Mouse (Mus musculus): ENCODE measurements around the gene Olfr287. TPM values are rescaled to one million over a fixed set of nuclear protein-coding genes. Genes with fewer than 3 reads are reported as not detected.

The Olfr287 gene
- polyA plus RNA-seq, 1 experiment from 2014 or later = not detected

DNA sequence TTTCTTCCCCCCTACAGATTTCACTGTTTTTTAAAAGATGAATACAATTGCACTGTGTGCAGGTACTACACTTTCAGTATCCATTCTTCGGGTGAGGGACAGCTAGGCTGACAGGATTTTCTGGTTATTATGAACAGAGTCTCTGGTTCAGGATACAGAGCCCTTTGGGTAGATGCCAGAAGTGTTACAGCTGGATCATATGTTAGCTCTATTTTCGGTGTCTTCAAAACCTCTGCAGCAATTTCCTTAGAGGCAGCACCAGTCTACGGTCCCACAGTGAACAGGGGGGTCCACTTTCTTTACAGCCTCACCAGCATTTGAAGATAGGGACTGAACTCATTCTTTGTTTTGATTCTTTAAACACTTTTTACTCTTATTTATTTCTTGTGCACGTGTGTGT, 36.4 kb downstream of the Olfr287 start:
- no peak overlapping the region for H3K4me2 ChIP-seq
- no peak overlapping the region for H3K27ac ChIP-seq
- WGBS = 74% methylated on average over 4 of the region's 4 CpGs
- no peaks in the 10 kb centered on the region; the same call in 1 of the 2 replicates for H3K27me3 ChIP-seq (replicated peaks)
- ATAC-seq (replicated peaks) = no peak
- peaks cover 7% of the 10 kb centered on the region for H3K4me1 ChIP-seq
- no peak overlapping the region for H3K9ac ChIP-seq
- H3K36me3 ChIP-seq (replicated peaks) = no peaks in the 10 kb centered on the region
- no peak overlapping the region for H3K4me3 ChIP-seq
- no peaks in the 10 kb centered on the region for H3K9me3 ChIP-seq

DNA sequence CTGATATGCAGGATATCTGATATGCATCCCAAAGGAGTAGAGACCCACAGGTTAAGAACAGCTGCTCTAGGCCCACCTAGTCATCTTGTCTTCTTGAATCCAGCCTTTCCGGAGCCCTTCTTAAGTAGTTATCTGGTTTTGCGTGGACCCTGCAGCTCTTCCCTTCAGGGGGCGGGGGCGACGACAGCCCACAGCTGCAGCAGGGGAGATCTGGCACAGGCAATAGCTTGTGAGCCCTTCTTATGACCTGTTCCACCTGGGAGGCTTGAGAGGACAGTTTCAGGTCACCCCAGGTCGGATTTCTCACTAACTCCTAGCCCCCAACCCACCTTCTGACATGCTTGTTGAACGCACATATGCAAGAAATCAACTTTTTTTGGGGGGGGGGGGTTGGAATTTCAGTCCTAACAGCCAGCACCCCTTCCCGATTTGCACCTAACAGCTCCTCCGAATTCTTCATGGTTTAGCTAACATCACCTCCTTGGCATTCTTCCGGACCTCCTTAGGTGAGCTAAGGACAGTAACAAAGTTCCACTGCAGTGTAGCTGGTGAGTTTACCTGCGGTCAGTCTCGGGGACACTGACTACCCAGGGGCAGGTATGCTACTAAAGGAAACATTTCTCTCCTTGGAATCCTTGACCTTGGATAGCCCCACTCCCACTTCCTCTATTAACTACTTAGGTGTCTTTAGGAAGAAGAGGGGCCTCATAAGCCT, 38.8 kb downstream of the Olfr287 start:
- peak overlapping the region; percentile 74; the same call in 1 of the 2 replicates for H3K4me2 ChIP-seq
- H3K9me3 ChIP-seq = no peaks in the 10 kb centered on the region
- peaks cover 7% of the 10 kb centered on the region for H3K4me1 ChIP-seq

DNA sequence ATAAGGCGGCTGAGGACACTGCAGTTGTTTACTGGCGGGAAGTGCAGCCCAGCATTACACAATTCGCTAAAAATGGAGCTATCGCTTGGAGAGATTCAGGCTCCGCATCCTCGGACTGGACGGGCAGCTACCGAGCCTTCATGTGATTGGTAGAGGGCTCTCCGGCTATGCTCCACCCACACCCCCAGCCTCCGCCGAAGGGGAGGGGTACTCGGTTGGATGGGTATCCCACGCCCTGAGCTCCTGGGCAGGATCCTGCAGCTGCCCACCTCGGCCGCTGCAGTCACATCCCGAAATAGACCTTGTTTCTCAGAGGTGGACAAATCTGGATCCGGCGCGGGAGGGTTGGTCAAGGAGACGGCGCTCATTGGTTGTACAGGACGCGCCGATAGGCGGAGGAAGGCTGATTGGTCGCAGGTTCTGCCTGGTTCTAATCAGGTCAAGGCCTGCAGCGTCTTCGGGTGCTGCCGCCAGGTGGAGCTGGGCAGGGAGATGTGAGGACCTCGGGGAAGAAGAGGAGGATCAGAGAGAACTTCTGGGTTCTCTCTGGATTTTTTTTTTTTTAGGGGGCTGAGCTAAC, 39.6 kb downstream of the Olfr287 start:
- H3K27ac ChIP-seq = peak overlapping the region; percentile 88
- peaks cover 7% of the 10 kb centered on the region for H3K4me1 ChIP-seq
- H3K9me3 ChIP-seq = no peaks in the 10 kb centered on the region
- H3K36me3 ChIP-seq (replicated peaks) = no peaks in the 10 kb centered on the region
- peak overlapping the region; percentile 63 for H3K4me3 ChIP-seq
- H3K4me2 ChIP-seq = peak overlapping the region; percentile 74
- peaks cover 4% of the 10 kb centered on the region; the same call in 1 of the 2 replicates for H3K27me3 ChIP-seq (replicated peaks)
- peak overlapping the region; percentile 49 for H3K9ac ChIP-seq
- WGBS = under 1% methylated on average over 30 of the region's 30 CpGs
- ATAC-seq (replicated peaks) = peak; percentile 99

More for the DNA sequence above, 38.8 kb downstream of the Olfr287 start:
- ATAC-seq (replicated peaks) = no peak
- Histone ChIP-seq H3K27me3 (replicated peaks) (no peaks in the 10 kb centered on the region; the same call in 1 of the 2 replicates), H3K27ac (no peak overlapping the region; the same call in 1 of the 2 replicates), H3K4me3 (peak overlapping the region; percentile 63; the same call in 1 of the 2 replicates), H3K9ac (no peak overlapping the region), H3K36me3 (replicated peaks) (no peaks in the 10 kb centered on the region)
- WGBS = 72% methylated on average over 12 of the region's 12 CpGs

DNA sequence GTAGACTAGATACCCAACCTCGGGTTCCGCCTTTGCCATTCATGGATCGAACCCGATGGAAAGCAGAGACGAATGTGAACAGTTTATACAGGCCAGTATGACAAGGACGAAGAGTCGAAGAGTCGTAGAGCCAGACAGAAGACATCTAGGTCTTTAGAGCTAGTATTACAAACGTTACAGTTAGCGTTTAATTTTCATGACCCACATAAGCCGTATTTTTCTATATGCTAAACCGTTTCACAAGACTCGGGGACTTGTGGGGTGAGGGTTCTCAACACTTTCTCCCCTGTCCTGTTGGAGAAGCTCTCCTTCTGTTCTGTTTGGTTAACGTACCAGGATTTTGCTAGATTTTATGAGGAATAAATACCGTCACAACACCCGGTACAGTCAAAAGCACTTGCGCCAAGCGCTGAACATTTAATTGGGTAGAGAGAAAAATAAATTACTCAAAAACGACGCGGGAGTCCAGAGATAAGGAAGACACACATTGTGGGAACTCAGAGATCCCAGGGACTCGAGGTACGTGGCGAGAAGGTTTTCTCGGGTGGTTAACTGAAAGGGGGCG, 40.2 kb downstream of the Olfr287 start:
- Histone ChIP-seq H3K4me3 (peak overlapping the region; percentile 63), H3K27me3 (replicated peaks) (peaks cover 4% of the 10 kb centered on the region; the same call in 1 of the 2 replicates), H3K4me2 (peak overlapping the region; percentile 74), H3K4me1 (peaks cover 7% of the 10 kb centered on the region), H3K27ac (peak overlapping the region; percentile 88), H3K36me3 (replicated peaks) (no peaks in the 10 kb centered on the region), H3K9ac (peak overlapping the region; percentile 49), H3K9me3 (no peaks in the 10 kb centered on the region)
- WGBS = 4% methylated on average over 26 of the region's 26 CpGs
- no peak; the same call in 1 of the 2 replicates for ATAC-seq (replicated peaks)

DNA sequence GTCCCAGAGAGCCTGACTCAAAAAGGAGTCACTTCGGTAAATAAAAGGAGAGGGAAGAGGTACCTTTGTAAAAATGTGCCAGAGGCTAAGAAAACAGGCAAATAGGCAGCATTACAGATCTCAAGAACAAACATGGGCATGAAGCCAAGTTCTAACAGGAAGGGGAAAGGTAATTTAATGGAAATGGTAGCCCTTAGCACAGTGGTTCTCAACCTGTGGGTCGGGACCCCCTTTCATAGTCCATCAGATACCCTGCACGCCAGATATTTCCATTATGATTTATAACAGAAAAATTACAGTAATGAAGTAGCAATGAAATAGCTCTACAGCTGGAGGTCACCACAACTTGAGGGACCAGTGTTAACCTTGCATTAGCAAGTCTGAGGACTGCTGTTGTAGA, 43.5 kb downstream of the Olfr287 start:
- 86% methylated on average over 3 of the region's 3 CpGs for WGBS
- no peak for ATAC-seq (replicated peaks)
- Histone ChIP-seq H3K36me3 (replicated peaks) (no peaks in the 10 kb centered on the region), H3K27ac (no peak overlapping the region), H3K27me3 (replicated peaks) (peaks cover 4% of the 10 kb centered on the region), H3K4me3 (no peak overlapping the region), H3K4me1 (peaks cover 10% of the 10 kb centered on the region), H3K9me3 (no peaks in the 10 kb centered on the region), H3K4me2 (no peak overlapping the region), H3K9ac (no peak overlapping the region)

DNA sequence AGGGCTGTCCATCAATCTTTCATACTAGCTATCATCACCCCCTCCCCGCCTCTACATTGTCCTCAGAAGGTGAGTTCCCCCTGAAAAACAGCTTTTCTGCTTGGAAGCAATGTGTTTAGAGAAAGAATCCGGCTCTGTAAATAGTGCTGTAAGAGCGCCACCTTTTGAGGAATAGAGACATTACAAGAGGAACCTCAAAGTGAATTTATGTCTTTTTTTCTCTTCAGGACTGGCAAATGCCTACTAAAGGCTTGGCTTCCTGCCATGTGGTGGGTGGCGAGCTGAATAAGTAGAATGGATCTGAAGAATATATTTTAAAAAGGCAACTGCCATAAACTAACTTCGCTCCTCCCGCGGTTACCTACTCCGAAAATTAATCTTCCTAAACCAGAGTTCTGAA, 47.0 kb downstream of the Olfr287 start:
- no peak overlapping the region for H3K27ac ChIP-seq
- no peak overlapping the region for H3K4me2 ChIP-seq
- no peaks in the 10 kb centered on the region for H3K9me3 ChIP-seq
- no peak for ATAC-seq (replicated peaks)
- no peak overlapping the region for H3K4me3 ChIP-seq
- H3K4me1 ChIP-seq = peaks cover 32% of the 10 kb centered on the region
- H3K9ac ChIP-seq = no peak overlapping the region; the same call in 1 of the 2 replicates
- no peaks in the 10 kb centered on the region for H3K36me3 ChIP-seq (replicated peaks)
- WGBS = 33% methylated on average over 8 of the region's 8 CpGs
- H3K27me3 ChIP-seq (replicated peaks) = peaks cover 4% of the 10 kb centered on the region

DNA sequence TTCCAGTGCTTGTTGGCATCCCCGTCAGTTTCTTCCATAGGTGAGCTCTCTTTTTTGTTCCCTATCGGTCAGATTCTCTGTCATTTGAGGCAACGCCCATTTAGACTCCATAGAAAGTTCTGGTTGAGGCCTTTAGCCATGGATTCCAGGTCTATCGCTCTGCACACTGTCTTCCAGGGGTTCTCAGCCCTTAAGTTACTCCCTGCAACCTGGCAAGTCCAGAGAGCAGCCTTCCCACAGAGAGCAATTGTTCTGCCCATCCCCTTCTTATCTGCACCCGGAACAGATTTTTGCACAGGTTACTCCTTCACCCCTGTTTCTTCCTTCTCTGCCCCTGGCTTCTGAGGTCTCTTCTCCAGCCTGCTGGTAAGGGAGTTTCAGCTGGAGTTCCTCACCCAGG, 48.7 kb downstream of the Olfr287 start:
- WGBS = 77% methylated on average over 5 of the region's 5 CpGs
- H3K36me3 ChIP-seq (replicated peaks) = no peaks in the 10 kb centered on the region
- no peak for ATAC-seq (replicated peaks)
- H3K9me3 ChIP-seq = no peaks in the 10 kb centered on the region
- no peak overlapping the region for H3K27ac ChIP-seq
- H3K9ac ChIP-seq = no peak overlapping the region
- peaks cover 39% of the 10 kb centered on the region for H3K4me1 ChIP-seq
- H3K4me3 ChIP-seq = no peak overlapping the region
- H3K4me2 ChIP-seq = no peak overlapping the region
- peaks cover 4% of the 10 kb centered on the region for H3K27me3 ChIP-seq (replicated peaks)

DNA sequence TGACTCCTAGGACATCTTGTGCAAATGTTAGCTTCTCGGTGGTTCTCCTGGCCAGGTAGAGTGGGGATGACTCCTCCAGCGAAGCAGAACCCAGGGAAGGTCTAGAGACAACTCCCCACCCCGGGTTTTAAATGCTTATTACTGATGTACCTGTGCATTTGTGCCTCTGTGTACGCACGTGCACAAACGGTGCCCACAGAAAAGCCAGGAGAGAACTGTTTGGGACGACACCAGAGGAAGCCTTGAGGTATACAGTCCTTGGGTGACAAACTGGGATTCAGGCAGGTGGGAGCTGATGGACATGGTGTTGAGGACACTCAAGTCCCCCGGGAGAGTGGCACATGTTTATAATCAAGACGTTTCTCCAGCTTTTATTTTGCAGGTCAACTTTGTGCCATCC, 49.9 kb downstream of the Olfr287 start:
- Histone ChIP-seq H3K9ac (no peak overlapping the region), H3K4me2 (peak overlapping the region; percentile 54), H3K9me3 (no peaks in the 10 kb centered on the region), H3K4me3 (peak overlapping the region; percentile 63), H3K27ac (no peak overlapping the region), H3K27me3 (replicated peaks) (no peaks in the 10 kb centered on the region; the same call in 1 of the 2 replicates), H3K4me1 (peaks cover 46% of the 10 kb centered on the region), H3K36me3 (replicated peaks) (no peaks in the 10 kb centered on the region)
- WGBS = 72% methylated on average over 9 of the region's 9 CpGs
- ATAC-seq (replicated peaks) = no peak

DNA sequence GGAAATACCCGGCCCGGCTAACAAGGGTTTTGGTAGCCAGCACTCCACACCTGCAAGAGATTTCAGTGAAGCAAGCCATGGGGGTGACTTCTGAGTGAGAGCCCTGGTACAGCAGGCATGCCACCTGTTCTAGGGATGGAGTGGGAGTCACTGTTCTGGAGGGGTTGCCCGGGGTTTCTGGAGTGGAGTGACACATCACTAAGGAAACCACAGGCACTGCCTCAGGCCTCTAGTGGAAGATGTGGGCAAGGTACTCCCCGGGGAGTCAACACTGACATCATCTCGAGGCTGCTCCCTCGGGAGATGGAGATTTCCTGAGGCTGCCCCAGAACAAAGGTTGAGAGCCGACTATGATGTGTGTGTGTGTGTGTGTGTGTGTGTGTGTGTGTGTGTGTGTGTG, 50.5 kb downstream of the Olfr287 start:
- ATAC-seq (replicated peaks) = no peak
- peak overlapping the region; percentile 66; the same call in 1 of the 2 replicates for H3K9ac ChIP-seq
- H3K36me3 ChIP-seq (replicated peaks) = no peaks in the 10 kb centered on the region
- H3K4me3 ChIP-seq = peak overlapping the region; percentile 63
- H3K4me1 ChIP-seq = peaks cover 46% of the 10 kb centered on the region
- H3K27ac ChIP-seq = peak overlapping the region; percentile 32; the same call in 1 of the 2 replicates
- 28% methylated on average over 7 of the region's 7 CpGs for WGBS
- H3K9me3 ChIP-seq = no peaks in the 10 kb centered on the region
- peak overlapping the region; percentile 54 for H3K4me2 ChIP-seq
- H3K27me3 ChIP-seq (replicated peaks) = no peaks in the 10 kb centered on the region; the same call in 1 of the 2 replicates

DNA sequence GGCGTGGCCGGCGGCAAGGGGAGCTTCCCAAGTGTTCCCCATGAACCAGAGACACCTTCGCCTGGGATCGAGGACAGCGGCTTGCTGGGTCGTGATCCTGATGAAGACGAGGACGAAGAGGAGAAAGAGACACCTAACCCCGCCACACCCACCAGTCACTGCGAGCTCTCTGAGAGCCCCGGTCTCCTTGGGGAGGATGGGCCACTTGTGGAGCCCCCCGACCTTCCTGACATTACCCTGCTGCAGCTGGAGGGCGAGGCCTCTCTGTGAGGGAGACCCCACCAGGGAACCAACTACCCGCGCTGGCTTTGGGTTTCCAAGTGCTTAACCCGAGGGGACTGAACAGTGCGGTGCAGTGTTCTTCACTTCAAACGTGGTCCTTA, 52.2 kb downstream of the Olfr287 start:
- Histone ChIP-seq H3K36me3 (replicated peaks) (no peaks in the 10 kb centered on the region), H3K9me3 (no peaks in the 10 kb centered on the region), H3K4me1 (peaks cover 46% of the 10 kb centered on the region), H3K4me2 (peak overlapping the region; percentile 54), H3K27ac (0 out of 2 replicates have a peak overlapping the region, but pooled peaks have one; percentile 94), H3K4me3 (peak overlapping the region; percentile 63), H3K9ac (peak overlapping the region; percentile 66), H3K27me3 (replicated peaks) (no peaks in the 10 kb centered on the region; the same call in 1 of the 2 replicates)
- ATAC-seq (replicated peaks) = no peak
- 5% methylated on average over 19 of the region's 19 CpGs for WGBS

DNA sequence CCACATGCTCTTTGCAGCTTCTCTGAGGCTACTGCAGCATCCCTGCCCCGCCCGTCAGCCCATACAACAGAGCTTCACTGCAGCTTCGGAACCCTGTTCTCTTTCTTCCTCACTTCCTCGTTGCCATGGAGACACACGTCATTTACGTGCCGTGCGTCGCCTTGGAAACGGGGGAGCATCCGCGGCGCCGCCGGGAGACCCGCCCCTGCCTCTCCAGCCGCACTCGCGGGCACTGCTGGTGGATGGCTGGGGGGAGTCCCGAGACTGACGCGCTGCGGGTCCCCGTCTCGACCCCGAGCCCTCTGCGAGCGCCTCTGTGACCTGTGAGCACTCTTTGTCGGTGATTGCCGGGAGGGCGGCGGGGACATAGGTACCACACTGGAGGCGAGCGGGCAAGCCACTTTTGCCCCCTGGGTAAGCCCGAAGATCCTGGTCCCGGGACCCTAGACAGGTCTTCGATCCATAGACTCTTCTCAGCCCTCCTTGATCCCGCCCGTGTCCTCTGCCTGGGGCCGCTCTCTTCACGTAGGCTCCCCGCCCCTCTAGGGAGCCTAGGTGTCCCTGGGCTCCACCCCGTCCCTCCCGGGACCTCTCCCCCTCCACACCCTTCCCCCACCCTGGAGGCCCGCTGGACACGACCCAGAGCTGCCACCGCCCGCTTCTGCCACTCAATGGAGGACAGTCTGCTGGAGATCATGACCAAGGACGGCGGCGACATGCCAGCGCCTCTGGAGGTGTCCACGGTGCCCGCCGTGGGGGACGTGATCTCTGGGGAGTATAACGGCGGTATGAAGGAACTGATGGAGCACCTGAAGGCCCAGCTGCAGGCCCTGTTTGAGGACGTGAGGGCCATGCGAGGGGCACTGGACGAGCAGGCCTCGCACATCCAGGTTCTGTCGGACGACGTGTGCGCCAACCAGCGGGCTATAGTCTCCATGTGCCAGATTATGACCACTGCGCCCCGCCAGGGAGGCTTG, 52.9 kb downstream of the Olfr287 start:
- peak; percentile 93 for ATAC-seq (replicated peaks)
- H3K4me3 ChIP-seq = peak overlapping the region; percentile 63
- peak overlapping the region; percentile 94 for H3K27ac ChIP-seq
- no peaks in the 10 kb centered on the region; the same call in 1 of the 2 replicates for H3K27me3 ChIP-seq (replicated peaks)
- H3K9ac ChIP-seq = peak overlapping the region; percentile 66
- H3K36me3 ChIP-seq (replicated peaks) = no peaks in the 10 kb centered on the region
- H3K4me2 ChIP-seq = peak overlapping the region; percentile 54
- H3K4me1 ChIP-seq = peaks cover 44% of the 10 kb centered on the region
- 1% methylated on average over 69 of the region's 69 CpGs for WGBS
- H3K9me3 ChIP-seq = no peaks in the 10 kb centered on the region
